Mouse (Mus musculus) liver, embryonic 14.5 days (tissue): ENCODE data around the gene 4930562C15Rik. TPM values are rescaled to one million over a fixed set of nuclear protein-coding genes. Genes with fewer than 3 reads are reported as not detected.

ENCODE experiments used
- ATAC-seq: fragments of 200-750 bp; cut with Nextera tagmentation; 2 replicates; pipeline ENCODE4 v1.8.0; 2017; ENCODE audit warnings: moderate number of reproducible peaks, mild to moderate bottlenecking, moderate library complexity; ENCODE audit not compliant: insufficient read depth
- DNase-seq, 3 experiments: peaks; one replicate each; pipeline ENCODE4 v3.0.0-alpha.2; 2012 to 2013; ENCODE audit warnings: low read depth in 3 of 3, low spot score in 3 of 3
- H3K27ac ChIP-seq: fragments of 300-500 bp; sonication (generic); 2 replicates; pipeline ENCODE4 v1.5.1; 2014; ENCODE audit warnings: moderate library complexity, mild to moderate bottlenecking, control low read depth, inconsistent platforms
- H3K27me3 ChIP-seq: fragments of 300-500 bp; sonication (generic); 2 replicates; pipeline ENCODE4 v1.6.1; 2014; ENCODE audit warnings: mild to moderate bottlenecking, low read length, moderate library complexity; ENCODE audit not compliant: control insufficient read depth, insufficient read depth
- H3K36me3 ChIP-seq: fragments of 300-500 bp; sonication (generic); replicated peaks from 2 replicates; pipeline ENCODE4 v1.6.1; 2014; ENCODE audit warnings: low read depth; ENCODE audit not compliant: control insufficient read depth, insufficient read depth
- H3K4me1 ChIP-seq, 2 experiments: fragments of 200-500 bp in 1 of 2; fragments of 300-500 bp in 1 of 2; sonication (generic) in 1 of 2; replicated peaks; 2 replicates each; pipeline ENCODE4 v1.6.1; 2012 to 2014; ENCODE audit warnings: antibody characterized with exemption in 1 of 2, inconsistent platforms in 1 of 2, low read length in 1 of 2; ENCODE audit not compliant: control insufficient read depth in 2 of 2, insufficient read depth in 2 of 2
- H3K4me2 ChIP-seq: fragments of 300-500 bp; sonication (generic); 2 replicates; pipeline ENCODE4 v1.6.1; 2014; ENCODE audit warnings: low read depth, mild to moderate bottlenecking, control low read depth, moderate library complexity
- H3K4me3 ChIP-seq, 2 experiments: fragments of 200-500 bp in 1 of 2; fragments of 300-500 bp in 1 of 2; sonication (generic) in 1 of 2; 2 replicates each; pipeline ENCODE4 v1.5.1; 2012 to 2014; ENCODE audit warnings: low read depth in 2 of 2, low read length in 2 of 2, mild to moderate bottlenecking in 2 of 2, control low read depth in 1 of 2, inconsistent platforms in 1 of 2, moderate library complexity in 1 of 2; ENCODE audit not compliant: insufficient read depth in 1 of 2
- H3K9ac ChIP-seq: fragments of 300-500 bp; sonication (generic); replicated peaks from 2 replicates; pipeline ENCODE4 v1.6.1; 2014; ENCODE audit warnings: mild to moderate bottlenecking, control low read depth, moderate library complexity
- H3K9me3 ChIP-seq: fragments of 300-500 bp; sonication (generic); 2 replicates; pipeline ENCODE4 v1.6.1; 2016; ENCODE audit warnings: low read length, mixed read lengths; ENCODE audit not compliant: control insufficient read depth
- CTCF ChIP-seq: IDR thresholded peaks from 2 replicates; pipeline ENCODE4 v1.5.1; 2016; ENCODE audit warnings: antibody characterized with exemption, low read depth, control low read depth
- EP300 ChIP-seq: IDR thresholded peaks from 2 replicates; pipeline ENCODE4 v1.6.1; 2016; ENCODE audit warnings: antibody characterized with exemption, low read depth
- WGBS: fragments of 180-500 bp; shearing (Covaris S2); extraction: QIAGEN DNeasy Blood & Tissue Kit; methylation state at CpG from one replicate; pipeline ENCODE4 v1.1.7; 2014; ENCODE audit not compliant: insufficient replicate concordance; 5-methylcytosine and 5-hydroxymethylcytosine counted together
- polyA plus RNA-seq, 2 experiments: library from polyadenylated mRNA; depleted of rRNA in 1 of 2; stranded (reverse) in 1 of 2; unstranded in 1 of 2; fragments of >200 nt; fragmentation: Nextera tagmentation in 1 of 2; extraction: Ambion mirVana in 1 of 2; gene quantifications; 2 replicates each; pipeline versions ENCODE4 v1.2.1 to v1.2.3; 2012 to 2014

4930562C15Rik gene
- not detected in 2 replicates for polyA plus RNA-seq (2012; rRNA removed)
- polyA plus RNA-seq (2014; fragmentation: Nextera tagmentation; extraction: Ambion mirVana): not detected in 2 replicates

DNA sequence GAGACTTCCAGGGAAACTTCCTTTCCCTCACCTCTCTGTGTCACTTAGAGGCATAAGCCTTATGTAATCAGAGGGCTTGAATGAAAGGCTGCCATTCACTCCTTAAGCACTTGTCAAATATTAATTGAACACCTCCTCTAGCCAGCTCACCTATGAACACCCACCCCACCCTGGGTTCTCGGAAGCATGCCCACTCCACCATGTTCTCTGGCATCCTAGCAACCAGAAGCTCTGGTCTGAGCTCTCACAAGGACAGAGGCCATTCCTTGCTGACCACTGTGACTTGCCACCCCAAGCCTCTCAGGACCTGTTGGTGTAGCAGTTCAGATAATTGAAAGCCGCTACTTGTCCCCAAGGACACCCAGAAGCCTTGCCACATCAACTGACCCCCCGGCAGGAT is at the start of gene 4930562C15Rik:
4930562C15Rik (plus strand) TSS at position 226 of the 400 bp plus-strand sequence.
- no peak within 1 kb of the TSS for H3K4me2 ChIP-seq
- TF ChIP-seq CTCF: no peak
- no peak for TF ChIP-seq EP300
- no peak for DNase-seq

DNA sequence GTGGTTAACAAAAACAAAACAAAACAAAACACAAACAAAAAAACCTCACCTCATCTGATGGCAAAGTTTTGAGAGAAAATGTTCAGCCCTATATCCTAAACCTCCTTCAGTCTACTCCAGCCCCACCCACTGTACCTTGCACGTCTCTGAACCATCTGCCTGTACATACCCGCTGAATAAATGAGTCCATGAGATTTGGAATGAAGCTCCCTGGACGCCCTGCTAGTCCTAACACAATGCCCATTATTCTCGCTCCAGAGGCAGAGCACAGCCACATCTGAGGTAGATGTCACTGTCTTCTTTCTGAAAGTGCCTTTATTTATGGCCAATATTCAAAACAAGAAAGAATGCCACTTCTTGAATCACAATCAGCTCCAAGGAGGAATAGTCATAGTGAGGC is 49.5 kb upstream of the 4930562C15Rik start:
- H3K9me3 ChIP-seq: no peaks in the 10 kb centered on the region
- ATAC-seq (no peak), DNase-seq (no peak)
- H3K36me3 ChIP-seq: no peaks in the 10 kb centered on the region
- H3K9ac ChIP-seq: no peak overlapping the region
- no peak overlapping the region for H3K4me3 ChIP-seq
- H3K27ac ChIP-seq: no peak overlapping the region
- H3K4me1 ChIP-seq: peaks cover 3 to 9% of the 10 kb centered on the region in 2 experiments
- no peaks in the 10 kb centered on the region for H3K27me3 ChIP-seq
- no peak overlapping the region for H3K4me2 ChIP-seq
- WGBS: 68% methylated on average over 4 of the region's 4 CpGs
- TF ChIP-seq CTCF (no peak), EP300 (no peak)

More for the DNA sequence above, at the start of gene 4930562C15Rik:
- Histone ChIP-seq H3K9ac (no peak within 1 kb of the TSS), H3K4me3 (no peak within 1 kb of the TSS), H3K9me3 (no peaks in the 10 kb centered on the region), H3K27me3 (no peaks in the 10 kb centered on the region), H3K27ac (no peak within 1 kb of the TSS), H3K36me3 (no peaks in the 10 kb centered on the region), H3K4me1 (peaks cover 3 to 5% of the 10 kb centered on the region in 2 experiments; a peak in 3 of 4 replicates)
- WGBS: 64% methylated on average over 3 of the region's 3 CpGs
- ATAC-seq: no peak

DNA sequence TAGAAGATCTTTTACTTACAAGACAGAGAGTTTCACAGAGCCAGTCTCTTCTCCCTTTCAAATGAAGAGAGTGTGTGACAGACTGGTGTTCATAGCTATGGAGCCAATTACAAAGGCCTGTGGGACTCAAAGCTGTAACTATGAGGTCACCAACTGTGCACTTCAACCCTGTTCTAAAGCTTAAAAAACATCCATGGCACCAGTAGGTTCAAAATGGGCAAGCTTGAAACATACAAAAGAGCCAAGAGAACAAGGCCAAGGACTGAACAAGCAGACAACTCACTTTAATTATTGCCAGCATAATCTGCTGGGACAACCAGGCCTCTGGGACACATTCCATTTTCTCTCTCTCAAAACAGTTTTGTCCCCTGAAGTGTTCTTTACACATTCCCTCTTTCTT is 47.0 kb upstream of the 4930562C15Rik start:
- Histone ChIP-seq H3K36me3 (no peaks in the 10 kb centered on the region), H3K9me3 (no peaks in the 10 kb centered on the region), H3K4me3 (no peak overlapping the region), H3K4me2 (peak overlapping the region; percentile 4; the same call in 1 of the 2 replicates), H3K27ac (no peak overlapping the region), H3K4me1 (peaks cover 3 to 9% of the 10 kb centered on the region in 2 experiments), H3K27me3 (no peaks in the 10 kb centered on the region), H3K9ac (no peak overlapping the region)
- DNase-seq (no peak), ATAC-seq (no peak)
- no peak for TF ChIP-seq CTCF
- TF ChIP-seq EP300: no peak

DNA sequence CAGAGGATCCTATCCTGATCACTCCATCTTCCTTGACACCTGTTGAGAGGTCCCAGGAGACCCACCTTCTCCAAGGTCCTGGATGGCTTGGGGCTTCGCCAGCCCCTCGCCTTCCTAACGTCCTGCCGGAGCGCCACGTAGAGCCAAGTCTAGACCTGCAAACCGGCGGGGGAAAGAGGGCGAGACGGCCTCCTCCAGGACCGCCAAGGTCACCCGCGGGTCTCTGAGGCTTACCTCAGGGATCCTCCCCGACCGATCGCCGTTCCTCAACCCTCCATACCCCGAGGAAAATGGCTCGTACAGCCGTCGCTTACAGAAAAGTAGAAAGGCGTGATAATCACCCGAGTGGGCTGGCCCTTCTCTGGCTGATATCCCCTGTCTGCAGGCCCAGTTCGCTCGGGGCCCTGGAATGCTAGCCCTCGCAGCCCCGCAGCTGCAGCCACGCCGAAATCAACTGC is 45.9 kb upstream of the 4930562C15Rik start:
- H3K4me3 ChIP-seq: peak overlapping the region; percentile 72 to 78
- TF ChIP-seq CTCF (no peak), EP300 (no peak)
- ATAC-seq (peak; percentile 34), DNase-seq (peak in 1 of 3 experiments; percentile 13)
- H3K27ac ChIP-seq: no peak overlapping the region
- WGBS: 2% methylated on average over 29 of the region's 29 CpGs
- H3K4me2 ChIP-seq: peak overlapping the region; percentile 95
- peak overlapping the region; percentile 85 for H3K9ac ChIP-seq
- H3K9me3 ChIP-seq: no peaks in the 10 kb centered on the region
- no peaks in the 10 kb centered on the region for H3K36me3 ChIP-seq
- H3K4me1 ChIP-seq: peaks cover 3 to 9% of the 10 kb centered on the region in 2 experiments
- no peaks in the 10 kb centered on the region for H3K27me3 ChIP-seq

DNA sequence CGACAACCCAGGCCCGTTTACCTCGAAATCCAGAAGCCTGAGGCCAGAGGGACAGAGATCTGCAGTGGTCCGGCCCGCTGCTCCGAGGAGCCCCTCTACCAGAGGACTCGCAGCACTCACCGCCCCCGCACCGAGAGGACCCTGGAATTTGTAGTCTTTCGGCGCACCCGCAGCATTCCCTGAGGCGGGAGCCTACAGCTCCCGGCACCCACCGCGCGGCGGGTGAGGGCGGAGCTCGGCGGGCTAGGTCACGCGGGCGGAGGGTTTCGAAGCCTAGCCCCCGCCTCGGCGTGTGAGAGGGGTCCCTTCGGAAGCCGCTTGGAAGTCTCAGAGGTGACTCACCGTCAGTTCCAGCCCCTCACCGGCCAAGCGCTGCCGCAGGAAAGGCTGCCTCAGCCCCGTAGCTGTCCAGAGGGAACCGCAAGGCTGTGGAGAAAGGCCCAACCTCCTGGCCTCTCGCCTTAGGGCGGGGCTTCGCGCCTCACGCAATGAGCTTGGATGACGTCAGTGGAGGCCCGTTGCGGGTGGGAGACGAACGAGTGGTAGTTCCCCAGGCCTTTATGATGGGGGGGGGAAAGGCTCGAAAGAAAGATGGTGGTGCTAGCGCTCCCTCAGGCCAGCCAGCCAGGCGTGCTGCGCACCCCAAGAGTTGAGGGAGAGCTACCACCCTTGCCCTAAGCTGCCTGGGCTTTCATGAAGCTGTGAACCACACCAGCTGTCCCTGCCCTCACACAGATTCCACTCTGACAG is 45.2 kb upstream of the 4930562C15Rik start, which contains the start of gene Cdip1:
Cdip1 (minus strand) TSS at position 483 of the 750 bp plus-strand sequence.
- Histone ChIP-seq H3K9ac (peak within 1 kb of the TSS; percentile 85), H3K27me3 (no peaks in the 10 kb centered on the region), H3K36me3 (no peaks in the 10 kb centered on the region), H3K4me3 (peak within 1 kb of the TSS; percentile 72 to 78), H3K27ac (peak within 1 kb of the TSS; percentile 59), H3K4me1 (peaks cover 3 to 9% of the 10 kb centered on the region in 2 experiments), H3K9me3 (no peaks in the 10 kb centered on the region), H3K4me2 (peak within 1 kb of the TSS; percentile 95)
- under 1% methylated on average over 51 of the region's 51 CpGs for WGBS
- ATAC-seq: peak; percentile 96
- TF ChIP-seq EP300 (no peak), CTCF (no peak)
- peak; percentile 76 to 86 (median 77) for DNase-seq
